Mouse (Mus musculus) heart, postnatal 0 days (tissue): ENCODE data around the gene Awat2. TPM values are rescaled to one million over a fixed set of nuclear protein-coding genes. Genes with fewer than 3 reads are reported as not detected.

Experiments
- ATAC-seq: fragments of 200-750 bp; cut with Nextera tagmentation; 2 replicates; pipeline ENCODE4 v1.8.0; 2017; ENCODE audit warnings: low read depth, moderate number of reproducible peaks, moderate library complexity; ENCODE audit not compliant: insufficient read depth
- DNase-seq: peaks from one replicate; pipeline ENCODE4 v3.0.0-alpha.2; 2016; ENCODE audit warnings: low spot score
- H3K27ac ChIP-seq: fragments of 300-500 bp; sonication (generic); 2 replicates; pipeline ENCODE4 v1.5.1; 2014; ENCODE audit warnings: low read depth, mild to moderate bottlenecking
- H3K27me3 ChIP-seq: fragments of 300-500 bp; sonication (generic); 2 replicates; pipeline ENCODE4 v1.6.1; 2014; ENCODE audit warnings: low read length, mixed read lengths; ENCODE audit not compliant: control insufficient read depth, insufficient read depth
- H3K36me3 ChIP-seq: fragments of 300-500 bp; sonication (generic); replicated peaks from 2 replicates; pipeline ENCODE4 v1.6.1; 2014; ENCODE audit warnings: low read length, mixed read lengths; ENCODE audit not compliant: control insufficient read depth, insufficient read depth
- H3K4me1 ChIP-seq: fragments of 300-500 bp; sonication (generic); 2 replicates; pipeline ENCODE4 v1.6.1; 2014; ENCODE audit warnings: antibody characterized with exemption; ENCODE audit not compliant: control insufficient read depth, insufficient read depth
- H3K4me2 ChIP-seq: fragments of 300-500 bp; sonication (generic); 2 replicates; pipeline ENCODE4 v1.6.1; 2014; ENCODE audit warnings: low read depth, mild to moderate bottlenecking, low read length, moderate library complexity
- H3K4me3 ChIP-seq: fragments of 300-500 bp; sonication (generic); 2 replicates; pipeline ENCODE4 v1.5.1; 2014; ENCODE audit warnings: low read depth, low read length
- H3K9ac ChIP-seq: fragments of 300-500 bp; sonication (generic); replicated peaks from 2 replicates; pipeline ENCODE4 v1.6.1; 2014; ENCODE audit warnings: low read depth, low read length, mixed read lengths
- H3K9me3 ChIP-seq: fragments of 300-500 bp; sonication (generic); replicated peaks from 2 replicates; pipeline ENCODE4 v1.6.1; 2016; ENCODE audit warnings: low read length; ENCODE audit not compliant: control insufficient read depth
- CTCF ChIP-seq: IDR thresholded peaks from 2 replicates; pipeline ENCODE4 v1.5.1; 2016; ENCODE audit warnings: antibody characterized with exemption, control low read depth, low read depth
- EP300 ChIP-seq: IDR thresholded peaks from 2 replicates; pipeline ENCODE4 v1.6.1; 2016; ENCODE audit warnings: antibody characterized with exemption, low read depth
- WGBS: fragments of 180-500 bp; shearing (Covaris S2); extraction: QIAGEN DNeasy Blood & Tissue Kit; methylation state at CpG from one replicate; pipeline ENCODE4 v1.1.7; 2014; 5-methylcytosine and 5-hydroxymethylcytosine counted together
- polyA plus RNA-seq: library from polyadenylated mRNA; unstranded; fragments of >200 nt; fragmentation: Nextera tagmentation; extraction: Ambion mirVana; gene quantifications from 2 replicates; pipeline ENCODE4 v1.2.1, GENCODE M21; 2015
- total RNA-seq: library from RNA; depleted of rRNA; stranded (reverse); fragments of >200 nt; gene quantifications from 2 replicates; pipeline ENCODE4 v1.2.3, GENCODE M21; 2014; ENCODE audit warnings: low replicate concordance

Awat2 gene
- total and polyA plus RNA-seq, 2 experiments from 2014 or later: not detected

- no peak overlapping the region for H3K4me3 ChIP-seq
- no peak overlapping the region for H3K27ac ChIP-seq
- H3K36me3 ChIP-seq: no peaks in the 10 kb centered on the region
- H3K9me3 ChIP-seq: no peaks in the 10 kb centered on the region
- DNase-seq (no peak), ATAC-seq (no peak)
- no peaks in the 10 kb centered on the region for H3K4me1 ChIP-seq
- no peak overlapping the region for H3K9ac ChIP-seq
- no peak for TF ChIP-seq CTCF
- TF ChIP-seq EP300: no peak
- H3K4me2 ChIP-seq: no peak overlapping the region
- WGBS: 88% methylated on average over 7 of the region's 7 CpGs
- H3K27me3 ChIP-seq: no peaks in the 10 kb centered on the region
Measured at GRCm38 (mm10) chrX:100443532-100443931, 1.0 kb upstream of the Awat2 start.

GRCm38 (mm10) chrX:100432311-100432710, 10.2 kb downstream of the Awat2 start:
- Histone ChIP-seq H3K9ac (no peak overlapping the region), H3K27me3 (no peaks in the 10 kb centered on the region), H3K27ac (no peak overlapping the region), H3K4me2 (no peak overlapping the region), H3K36me3 (no peaks in the 10 kb centered on the region), H3K9me3 (0 out of 2 replicates have a peak, but pooled peaks cover 3% of the 10 kb centered on the region), H3K4me1 (no peaks in the 10 kb centered on the region), H3K4me3 (no peak overlapping the region)
- DNase-seq (no peak), ATAC-seq (no peak)
- WGBS: 66% methylated on average over 3 of the region's 3 CpGs
- TF ChIP-seq EP300: no peak
- TF ChIP-seq CTCF: no peak

- Histone ChIP-seq H3K36me3 (no peaks in the 10 kb centered on the region), H3K4me2 (no peak within 1 kb of the TSS), H3K9ac (no peak within 1 kb of the TSS), H3K4me1 (no peaks in the 10 kb centered on the region), H3K27ac (no peak within 1 kb of the TSS), H3K27me3 (no peaks in the 10 kb centered on the region), H3K4me3 (no peak within 1 kb of the TSS), H3K9me3 (0 out of 2 replicates have a peak, but pooled peaks cover 3% of the 10 kb centered on the region)
- no peak for TF ChIP-seq EP300
- TF ChIP-seq CTCF: no peak
- no peak for ATAC-seq
- 80% methylated on average over 21 of the region's 21 CpGs for WGBS
- DNase-seq: no peak
Measured at GRCm38 (mm10) chrX:100428693-100429092, 13.8 kb downstream of the Awat2 start, which contains the start of gene Otud6a. Otud6a (plus strand) TSS chrX:100429013.

- Histone ChIP-seq H3K9ac (no peak overlapping the region), H3K9me3 (no peaks in the 10 kb centered on the region), H3K27me3 (no peaks in the 10 kb centered on the region), H3K27ac (no peak overlapping the region), H3K4me3 (no peak overlapping the region), H3K4me1 (no peaks in the 10 kb centered on the region), H3K4me2 (no peak overlapping the region), H3K36me3 (no peaks in the 10 kb centered on the region)
- no peak for TF ChIP-seq EP300
- no peak for TF ChIP-seq CTCF
- WGBS: 75% methylated on average over 1 of the region's 1 CpGs
- ATAC-seq: no peak
- DNase-seq: no peak
Measured at GRCm38 (mm10) chrX:100409245-100409644, 33.3 kb downstream of the Awat2 start.

- WGBS: 67% methylated on average over 5 of the region's 5 CpGs
- no peak for ATAC-seq
- TF ChIP-seq CTCF (no peak), EP300 (no peak)
Measured at GRCm38 (mm10) chrX:100401657-100402056, 40.9 kb downstream of the Awat2 start.

GRCm38 (mm10) chrX:100400900-100401299, 41.6 kb downstream of the Awat2 start:
- ATAC-seq (no peak), DNase-seq (no peak)
- H3K4me1 ChIP-seq: no peaks in the 10 kb centered on the region
- H3K4me3 ChIP-seq: no peak overlapping the region
- no peak for TF ChIP-seq CTCF
- TF ChIP-seq EP300: no peak
- no peak overlapping the region for H3K4me2 ChIP-seq
- H3K9me3 ChIP-seq: no peaks in the 10 kb centered on the region
- H3K27ac ChIP-seq: no peak overlapping the region
- H3K27me3 ChIP-seq: no peaks in the 10 kb centered on the region
- no peak overlapping the region for H3K9ac ChIP-seq
- no peaks in the 10 kb centered on the region for H3K36me3 ChIP-seq

More at GRCm38 (mm10) chrX:100401657-100402056, 40.9 kb downstream of the Awat2 start:
- no peak overlapping the region for H3K9ac ChIP-seq
- no peaks in the 10 kb centered on the region for H3K27me3 ChIP-seq
- no peak overlapping the region for H3K4me3 ChIP-seq
- H3K4me2 ChIP-seq: no peak overlapping the region
- H3K36me3 ChIP-seq: no peaks in the 10 kb centered on the region
- no peak overlapping the region for H3K27ac ChIP-seq
- no peak for DNase-seq
- H3K4me1 ChIP-seq: no peaks in the 10 kb centered on the region
- H3K9me3 ChIP-seq: no peaks in the 10 kb centered on the region
